Mouse (Mus musculus) ES-Bruce4 (cell line): ENCODE results near the gene Adamts18.

Experiments
- CTCF ChIP-seq: IDR thresholded peaks from one replicate; pipeline ENCODE4 v1.8.1; 2011; ENCODE audit warnings: low read depth, low read length
- EP300 ChIP-seq: IDR thresholded peaks from 2 replicates; pipeline ENCODE4 v1.6.1; 2011; ENCODE audit warnings: low read depth, low read length; ENCODE audit not compliant: insufficient read depth
- POLR2A ChIP-seq: IDR thresholded peaks from one replicate; pipeline ENCODE4 v1.8.1; 2011; ENCODE audit warnings: low read length; ENCODE audit not compliant: insufficient read depth

- no peak for TF ChIP-seq CTCF
- TF ChIP-seq POLR2A = no peak
- no peak for TF ChIP-seq EP300
Measured at GRCm38 (mm10) chr8:113847606-113848080, 895 bp downstream of the Adamts18 start.
